Comparison of ENCODE assay signal across 9 mouse cellular contexts in the genomic region with DNA sequence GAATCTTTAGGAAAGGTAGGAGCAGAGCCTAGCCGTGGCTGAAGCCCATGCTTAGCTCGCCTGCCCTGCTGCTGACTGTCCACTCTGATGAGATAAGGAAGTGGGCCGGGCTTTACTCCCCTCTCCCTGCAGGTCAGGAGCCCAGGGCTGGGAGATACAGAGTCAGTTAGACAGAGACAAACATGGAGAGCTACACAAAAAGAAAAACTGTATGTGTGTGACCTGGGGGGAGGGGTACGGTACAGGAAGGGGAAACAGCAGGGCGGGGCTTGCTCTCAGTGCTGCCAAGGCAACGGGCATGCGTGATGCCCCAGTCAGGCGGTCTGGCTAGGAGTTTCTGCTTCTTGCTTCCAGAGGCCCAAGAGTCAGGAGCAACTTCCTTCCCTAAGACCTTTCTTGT. TPM values are rescaled to one million over a fixed set of nuclear protein-coding genes. Genes with fewer than 3 reads are reported as not detected.
DNase-seq lines count a peak whose midpoint lies in the region; ATAC-seq lines count a peak whose summit lies in the region.
"Had no signal": no experiment of that assay in that cellular context is flagged by ENCODE, and none has a peak within 500 bp of the region (broad histone marks: within the 10 kb centered on the region; RNA-seq: fewer than 3 reads in every experiment).

No protein-coding gene starts in this region.

- H3K36me3 ChIP-seq in lung, embryonic 16.5 days (ENCODE audit: control insufficient read depth, insufficient read depth, low read length): peaks cover 20% of the 10 kb centered on the region

- peak overlapping the region; percentile 14; the same call in 1 of the 2 replicates for H3K27ac ChIP-seq in brown adipose tissue, adult 24 weeks (replicated peaks; ENCODE audit: low read depth, low read length)
- peak overlapping the region; percentile 5; the same call in 1 of the 2 replicates for H3K27ac ChIP-seq in lung, embryonic 16.5 days (ENCODE audit: low read length)
- H3K27ac ChIP-seq: hindbrain, embryonic 15.5 days had no signal

- H3K27me3 ChIP-seq in lung, embryonic 16.5 days (ENCODE audit: control insufficient read depth, insufficient read depth, low read depth, low read length): no peaks in the 10 kb centered on the region
- H3K27me3 ChIP-seq: hindbrain, embryonic 15.5 days had no signal

- DNase-seq in heart, adult 11 months: peak; percentile 98
- DNase-seq in heart, postnatal 25 days (ENCODE audit: low spot score): no peak
- peak; percentile 42 for DNase-seq in kidney, adult 18-20 months
- no peak for DNase-seq in left cerebral cortex, postnatal 36 days (ENCODE audit: low spot score in 2 of 2)
- no peak for DNase-seq in urinary bladder, adult 2 months (ENCODE audit: low spot score)
- no peak for DNase-seq in c-Kit-positive CD71-positive TER-119-positive erythroid progenitor cells, embryonic 14.5 days (ENCODE audit: low spot score)

- no peak overlapping the region for H3K4me3 ChIP-seq in brown adipose tissue, adult 24 weeks (ENCODE audit: insufficient read depth, low read depth, low read length)
- no peak overlapping the region for H3K4me3 ChIP-seq in lung, embryonic 16.5 days (ENCODE audit: low read length)
- H3K4me3 ChIP-seq: hindbrain, embryonic 15.5 days had no signal

- intact Hi-C loops in heart, postnatal 25 days (cut with DNase I): no loop called here
- intact Hi-C loops in left cerebral cortex, postnatal 36 days (cut with DNase I): no loop called here

- H3K9ac ChIP-seq in lung, embryonic 16.5 days (ENCODE audit: low read length): 0 out of 2 replicates have a peak overlapping the region, but pooled peaks have one; percentile 2
- H3K9ac ChIP-seq: hindbrain, embryonic 15.5 days had no signal

- ATAC-seq in lung, embryonic 16.5 days (ENCODE audit: low read depth): peak; percentile 63

- H3K4me1 ChIP-seq in brown adipose tissue, adult 24 weeks (ENCODE audit: control insufficient read depth, insufficient read depth, insufficient read length, low read length): peaks cover 6% of the 10 kb centered on the region; the same call in 1 of the 2 replicates
- peaks cover 7% of the 10 kb centered on the region for H3K4me1 ChIP-seq in lung, embryonic 16.5 days (replicated peaks; ENCODE audit: control insufficient read depth, insufficient read depth, low read length)
- H3K4me1 ChIP-seq: hindbrain, embryonic 15.5 days had no signal

- WGBS in lung, embryonic 16.5 days: 33% methylated on average over 8 of the region's 8 CpGs

- no peak overlapping the region for H3K4me2 ChIP-seq in lung, embryonic 16.5 days (ENCODE audit: low read depth, low read length)
- H3K4me2 ChIP-seq: hindbrain, embryonic 15.5 days had no signal

- no peaks in the 10 kb centered on the region for H3K9me3 ChIP-seq in lung, embryonic 16.5 days (ENCODE audit: control insufficient read depth, low read length)
- H3K9me3 ChIP-seq: hindbrain, embryonic 15.5 days had no signal

RNA-seq across cellular contexts. Expression of gene Ecm1, which starts 1.0 kb away (rescaled TPM):
- total RNA-seq in heart, postnatal 25 days (2021): 10 to 100 TPM; 52.1 to 60.8 TPM
- 41.5 and 48.8 TPM in 2 replicates for polyA plus RNA-seq in brown adipose tissue, adult 24 weeks (2012; ENCODE audit: insufficient read depth, insufficient read length, missing spikeins)
- polyA plus RNA-seq in lung, embryonic 16.5 days (2015; fragmentation: Nextera tagmentation; extraction: Ambion mirVana): 22.3 and 23.8 TPM in 2 replicates
- total RNA-seq in left cerebral cortex, postnatal 36 days (2021): 10 to 100 TPM; 11.0 to 17.9 TPM
- polyA plus RNA-seq in urinary bladder, adult 2 months (2012; rRNA removed): 718 and 729 TPM in 2 replicates

RNA-seq across cellular contexts. Expression of gene Tars2, which starts 19.6 kb away (rescaled TPM):
- total RNA-seq in heart, postnatal 25 days (2021): 10 to 100 TPM; 46.6 to 49.4 TPM
- polyA plus RNA-seq in brown adipose tissue, adult 24 weeks (2012; ENCODE audit: insufficient read depth, insufficient read length, missing spikeins): 32.1 and 47.7 TPM in 2 replicates
- polyA plus RNA-seq in lung, embryonic 16.5 days (2015; fragmentation: Nextera tagmentation; extraction: Ambion mirVana): 42.5 and 44.2 TPM in 2 replicates
- total RNA-seq in left cerebral cortex, postnatal 36 days (2021): 10 to 100 TPM; 33.9 to 44.6 TPM
- 32.5 and 37.6 TPM in 2 replicates for polyA plus RNA-seq in urinary bladder, adult 2 months (2012; rRNA removed)

RNA-seq across cellular contexts. Expression of gene Adamtsl4, which starts 52.7 kb away (rescaled TPM):
- 10 to 100 TPM; 52.6 to 64.6 TPM for total RNA-seq in heart, postnatal 25 days (2021)
- 2.5 and 6.6 TPM in 2 replicates for polyA plus RNA-seq in brown adipose tissue, adult 24 weeks (2012; ENCODE audit: insufficient read depth, insufficient read length, missing spikeins)
- polyA plus RNA-seq in lung, embryonic 16.5 days (2015; fragmentation: Nextera tagmentation; extraction: Ambion mirVana): 4.4 and 5.5 TPM in 2 replicates
- total RNA-seq in left cerebral cortex, postnatal 36 days (2021): 1 to 10 TPM; 4.2 to 4.9 TPM
- 52.4 and 58.8 TPM in 2 replicates for polyA plus RNA-seq in urinary bladder, adult 2 months (2012; rRNA removed)

Comparison
In these comparisons a context has a peak if more than half of its experiments do, and no peak if none do; other contexts are left out.
1. DNase-seq: peak in heart, adult 11 months (single experiment) and kidney, adult 18-20 months (single experiment); none in heart, postnatal 25 days (single experiment), left cerebral cortex, postnatal 36 days (0 of 2), urinary bladder, adult 2 months (single experiment) and c-Kit-positive CD71-positive TER-119-positive erythroid progenitor cells, embryonic 14.5 days (single experiment).
2. RNA of gene Ecm1, which starts 1.0 kb away (polyA plus RNA-seq): 718 to 729 TPM in urinary bladder, adult 2 months; 41.5 to 48.8 TPM in brown adipose tissue, adult 24 weeks and 22.3 to 23.8 TPM in lung, embryonic 16.5 days; every median in the first group is over 10 times any median in the second.